Mouse (Mus musculus): ENCODE results near the gene Rbpms2. TPM values are rescaled to one million over a fixed set of nuclear protein-coding genes. Genes with fewer than 3 reads are reported as not detected.
"Not testable (repeated sequence)": the region's sequence is repeated elsewhere in the genome, so short reads cannot be mapped to it uniquely, and the experiment has no call there.

Gene Rbpms2
- total RNA-seq, 2 experiments from 2014 or later = 0.17 TPM; not detected in 1

DNA sequence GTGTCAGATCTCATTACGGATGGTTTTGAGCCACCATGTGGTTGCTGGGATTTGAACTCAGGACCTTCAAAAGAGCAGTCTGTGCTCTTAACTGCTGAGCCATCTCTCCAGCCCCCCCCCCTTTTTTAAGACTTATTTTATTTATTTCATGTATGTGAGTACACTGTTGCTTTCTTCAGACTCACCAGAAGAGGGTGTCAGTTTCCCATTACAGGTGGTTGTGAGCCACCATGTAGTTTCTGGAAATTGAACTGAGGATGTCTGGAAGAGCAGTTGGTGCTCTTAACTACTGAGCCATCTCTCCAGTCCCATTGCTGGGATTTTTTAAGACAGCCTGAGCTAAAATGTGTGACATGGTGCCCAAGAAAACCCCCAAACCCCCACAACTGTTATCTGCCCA lies 22.5 kb downstream of the Rbpms2 start:
- ATAC-seq (replicated peaks; ENCODE audit: low FRiP score, poor library complexity, severe bottlenecking) = not testable (repeated sequence)

DNA sequence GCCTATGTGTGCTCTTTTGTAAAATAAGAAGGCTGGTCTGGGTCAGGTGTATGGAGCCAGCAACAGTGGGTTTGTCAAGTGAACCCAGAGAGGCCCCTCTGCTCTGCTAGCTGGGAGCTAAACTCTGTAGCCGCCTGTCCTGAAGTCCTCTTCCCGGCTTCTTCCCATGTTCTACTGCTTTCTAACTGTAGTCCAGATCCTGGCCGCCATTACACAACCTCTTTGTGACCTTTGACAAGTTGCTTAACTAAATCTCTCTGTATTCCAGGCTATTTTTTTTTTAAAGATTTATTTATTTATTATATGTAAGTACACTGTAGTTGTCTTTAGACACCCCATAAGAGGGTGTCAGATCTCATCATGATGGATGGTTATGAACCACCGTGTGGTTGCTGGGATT lies 24.3 kb downstream of the Rbpms2 start:
- no peak for ATAC-seq (replicated peaks; ENCODE audit: low FRiP score, poor library complexity, severe bottlenecking)

DNA sequence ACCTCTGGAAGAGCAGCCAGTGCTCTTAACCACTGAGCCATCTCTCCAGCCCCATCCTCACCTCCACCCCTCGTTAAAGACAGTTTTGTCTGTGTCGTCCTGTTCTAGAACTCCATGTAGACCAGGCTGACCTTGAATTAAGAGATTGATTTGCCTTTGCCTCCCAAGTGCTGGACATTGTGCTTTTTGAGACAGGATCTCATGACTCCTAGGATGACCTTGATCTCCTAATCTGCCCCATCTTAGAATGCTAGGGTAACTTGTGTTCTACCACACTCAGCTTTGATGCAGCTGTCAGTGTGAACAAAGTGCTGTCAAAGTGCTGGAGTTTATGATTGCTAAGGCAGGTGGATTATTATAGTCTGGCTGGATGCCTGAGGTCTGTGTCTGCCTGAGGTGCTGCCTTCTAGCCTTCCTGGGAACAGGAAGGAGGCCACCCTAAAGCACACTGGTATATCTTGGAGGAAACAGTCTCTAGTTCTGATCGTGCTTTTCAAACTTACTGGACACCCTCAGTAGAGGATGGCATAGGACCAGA lies 25.3 kb downstream of the Rbpms2 start:
- ATAC-seq (replicated peaks; ENCODE audit: low FRiP score, poor library complexity, severe bottlenecking) = no peak

DNA sequence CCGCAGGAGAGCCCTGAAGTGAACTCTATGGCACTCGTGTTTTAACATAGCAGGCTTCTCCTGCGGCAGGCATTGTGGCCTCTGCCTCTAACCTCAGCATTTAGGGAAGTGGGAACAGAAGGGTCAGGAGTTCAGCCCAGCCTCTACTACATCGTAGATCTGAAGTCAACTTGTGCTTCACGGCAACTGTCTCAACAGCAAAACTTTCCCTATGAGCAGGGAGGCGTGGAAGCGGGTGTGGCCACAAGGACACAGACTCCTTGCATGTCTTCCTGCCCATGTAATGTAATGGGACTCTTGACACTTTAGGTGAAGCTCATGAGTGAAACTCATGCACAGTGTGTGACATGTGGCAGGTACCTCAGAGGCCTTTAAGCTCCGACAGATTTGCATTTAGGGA lies 26.1 kb downstream of the Rbpms2 start:
- no peak for ATAC-seq (replicated peaks; ENCODE audit: low FRiP score, poor library complexity, severe bottlenecking)

DNA sequence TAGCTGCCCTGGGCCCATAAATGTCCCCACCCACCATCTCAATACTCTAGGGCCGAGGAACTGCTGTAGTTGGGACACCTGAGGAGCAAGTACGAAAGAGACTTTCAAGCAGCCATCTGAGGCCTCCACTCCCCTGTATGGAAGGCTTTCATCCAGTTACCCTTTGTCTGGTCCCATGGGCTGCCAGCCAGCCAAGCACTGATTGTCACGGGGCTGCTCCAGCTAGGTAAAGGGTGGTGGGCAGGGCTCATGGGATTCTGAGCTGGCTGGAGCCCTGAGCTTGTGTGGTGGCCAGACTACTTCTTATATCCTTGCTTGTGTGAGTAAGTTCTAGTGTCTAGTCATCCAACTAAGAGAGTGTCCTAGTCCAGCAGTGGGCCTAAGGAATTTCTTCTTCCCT lies 27.8 kb downstream of the Rbpms2 start:
- ATAC-seq (replicated peaks; ENCODE audit: low FRiP score, poor library complexity, severe bottlenecking) = no peak

DNA sequence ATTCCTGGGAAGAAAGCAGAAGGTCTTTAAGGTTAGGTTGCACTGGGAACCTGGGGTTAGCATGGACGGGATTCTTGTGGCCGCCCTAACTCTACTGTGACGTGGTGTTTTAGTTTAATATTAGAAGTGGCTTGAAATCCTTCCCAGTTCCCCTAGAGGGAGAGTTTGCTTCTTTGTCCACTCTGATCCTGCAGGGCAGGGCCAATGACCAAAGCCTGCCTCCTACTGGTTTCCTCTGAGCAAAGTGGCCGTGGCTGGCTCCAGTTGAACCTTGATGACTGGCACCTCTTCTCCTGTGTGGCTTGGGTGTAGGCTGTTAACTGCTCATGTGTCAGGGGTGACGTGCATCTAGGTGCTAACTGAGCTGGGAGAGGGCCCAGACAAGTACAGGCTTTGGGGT lies 31.6 kb downstream of the Rbpms2 start:
- ATAC-seq (replicated peaks; ENCODE audit: low FRiP score, poor library complexity, severe bottlenecking) = no peak

DNA sequence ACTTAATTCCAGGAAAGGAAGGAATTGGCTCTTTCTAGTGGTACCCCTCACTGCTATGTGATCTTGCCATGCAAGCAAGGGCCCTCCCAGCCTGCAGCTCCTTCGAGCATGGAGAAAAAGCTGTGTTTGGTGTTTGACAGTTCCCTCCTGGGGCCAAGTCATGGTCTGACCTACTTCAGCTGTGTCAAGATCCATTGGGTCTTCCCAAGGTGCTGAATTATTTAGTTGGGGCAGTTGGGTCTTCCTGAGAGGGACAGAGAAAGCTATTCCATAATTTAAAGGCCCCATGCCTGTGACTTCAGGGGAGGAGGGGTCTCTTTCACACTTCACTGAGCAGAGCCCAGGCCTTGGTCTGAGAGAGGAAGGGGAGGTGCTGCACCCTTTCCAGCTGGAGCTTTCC lies 32.0 kb downstream of the Rbpms2 start:
- ATAC-seq (replicated peaks; ENCODE audit: low FRiP score, poor library complexity, severe bottlenecking) = no peak

DNA sequence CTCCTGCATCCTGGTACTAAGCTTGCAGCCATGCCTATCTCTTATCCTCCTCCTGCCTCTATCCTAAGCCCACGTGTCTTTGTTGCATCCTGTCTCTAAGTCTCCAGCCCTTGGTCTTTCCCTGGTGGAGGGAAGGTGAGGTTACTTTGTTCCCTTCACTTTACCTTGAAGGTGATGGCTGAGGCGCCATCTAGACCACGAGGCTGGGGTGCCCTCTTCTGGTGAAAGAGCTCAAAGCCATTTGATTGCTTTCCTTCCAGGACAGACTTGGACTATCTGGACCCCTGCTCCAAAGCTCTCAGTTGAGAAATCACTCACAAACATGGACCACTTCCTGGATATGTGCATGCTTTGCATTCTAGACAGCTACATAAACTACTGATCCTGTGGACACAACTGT lies 34.7 kb downstream of the Rbpms2 start:
- no peak for ATAC-seq (replicated peaks; ENCODE audit: low FRiP score, poor library complexity, severe bottlenecking)

DNA sequence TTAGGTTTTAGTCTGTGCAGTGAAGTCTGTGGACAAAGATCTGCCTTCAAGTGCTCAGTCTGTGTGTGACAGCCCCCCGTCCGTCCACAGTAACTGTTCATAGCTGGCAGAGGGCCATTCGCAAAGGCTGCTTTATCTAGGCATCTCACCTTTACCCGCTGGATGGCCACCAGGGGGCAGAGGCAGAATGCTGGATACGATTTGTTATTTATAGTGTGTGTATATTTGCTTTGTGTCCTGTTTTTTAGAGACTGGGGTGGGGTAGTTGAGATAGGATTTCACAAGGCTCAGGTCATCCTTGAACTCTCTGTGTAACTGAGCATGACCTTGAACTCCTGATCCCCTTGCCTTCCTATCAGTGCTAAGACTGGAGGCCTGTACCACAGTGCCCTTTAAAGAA lies 36.6 kb downstream of the Rbpms2 start:
- ATAC-seq (replicated peaks; ENCODE audit: low FRiP score, poor library complexity, severe bottlenecking) = peak; percentile 52; the same call in 1 of the 2 replicates

DNA sequence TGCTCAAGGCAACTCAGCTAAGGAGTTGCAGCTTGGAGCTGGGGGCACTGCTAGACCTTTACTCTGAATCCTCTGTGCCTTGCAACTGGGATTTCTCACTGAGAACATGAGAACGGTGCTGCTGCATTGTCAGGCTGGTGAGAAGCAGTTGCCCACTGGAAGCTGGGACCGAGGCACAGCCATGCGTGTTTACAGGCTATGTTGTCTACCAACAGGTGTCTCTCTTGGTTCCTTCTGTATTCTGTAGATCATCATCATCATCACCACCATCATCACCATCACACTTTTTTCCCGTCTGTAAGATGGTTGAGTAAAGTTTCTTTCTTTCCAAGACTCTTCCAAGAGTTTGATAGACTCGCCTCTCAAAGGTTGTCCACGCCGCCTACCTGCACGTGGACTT lies 38.3 kb downstream of the Rbpms2 start, which contains the start of gene Oaz2:
Oaz2 (plus strand) TSS at position 301 of the 400 bp plus-strand sequence.
- ATAC-seq (replicated peaks; ENCODE audit: low FRiP score, poor library complexity, severe bottlenecking) = no peak

DNA sequence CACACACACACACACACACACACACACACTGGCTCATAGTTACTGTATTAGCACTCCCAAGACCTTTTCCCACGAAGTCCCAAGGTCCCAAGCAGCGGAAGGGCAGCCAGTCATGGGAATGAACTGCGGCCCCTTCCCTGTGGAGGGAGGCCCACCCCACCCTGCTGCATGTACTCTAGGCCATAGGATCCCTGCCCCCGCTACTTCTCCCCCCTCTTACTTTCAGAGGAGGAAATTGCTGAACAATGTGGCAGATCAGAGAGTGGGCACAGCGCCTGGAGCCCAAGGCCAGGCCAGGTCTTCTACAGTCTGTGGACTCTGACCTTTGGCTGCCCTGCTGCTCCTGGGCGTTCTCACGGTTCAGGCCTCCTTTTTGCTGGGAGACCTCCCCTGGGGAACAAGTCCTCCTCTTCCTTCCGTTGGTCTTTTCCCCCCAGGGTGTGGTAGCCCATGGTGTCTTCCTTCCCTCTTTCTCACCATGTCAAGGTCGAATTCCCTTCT lies 42.0 kb downstream of the Rbpms2 start:
- no peak for ATAC-seq (replicated peaks; ENCODE audit: low FRiP score, poor library complexity, severe bottlenecking)

DNA sequence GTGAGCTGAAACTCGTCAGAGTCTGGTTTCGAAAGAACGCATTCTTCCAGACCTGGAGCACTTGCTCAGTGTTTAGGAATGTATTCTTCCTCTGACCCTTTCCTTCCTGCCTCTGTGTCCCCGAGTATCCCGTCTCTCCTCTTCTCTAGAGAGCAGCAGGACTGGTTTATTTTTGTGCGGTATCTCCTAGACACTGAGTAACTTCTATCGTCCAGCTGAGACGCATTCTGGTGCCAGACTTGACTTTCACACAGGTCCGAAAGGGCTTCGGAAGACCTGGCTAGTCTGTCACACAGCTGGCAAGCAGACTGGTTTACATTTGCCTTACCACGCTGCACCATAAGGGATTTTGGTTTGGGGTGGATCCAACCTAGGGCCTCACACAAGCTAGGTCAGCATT lies 43.5 kb downstream of the Rbpms2 start:
- no peak for ATAC-seq (replicated peaks; ENCODE audit: low FRiP score, poor library complexity, severe bottlenecking)

DNA sequence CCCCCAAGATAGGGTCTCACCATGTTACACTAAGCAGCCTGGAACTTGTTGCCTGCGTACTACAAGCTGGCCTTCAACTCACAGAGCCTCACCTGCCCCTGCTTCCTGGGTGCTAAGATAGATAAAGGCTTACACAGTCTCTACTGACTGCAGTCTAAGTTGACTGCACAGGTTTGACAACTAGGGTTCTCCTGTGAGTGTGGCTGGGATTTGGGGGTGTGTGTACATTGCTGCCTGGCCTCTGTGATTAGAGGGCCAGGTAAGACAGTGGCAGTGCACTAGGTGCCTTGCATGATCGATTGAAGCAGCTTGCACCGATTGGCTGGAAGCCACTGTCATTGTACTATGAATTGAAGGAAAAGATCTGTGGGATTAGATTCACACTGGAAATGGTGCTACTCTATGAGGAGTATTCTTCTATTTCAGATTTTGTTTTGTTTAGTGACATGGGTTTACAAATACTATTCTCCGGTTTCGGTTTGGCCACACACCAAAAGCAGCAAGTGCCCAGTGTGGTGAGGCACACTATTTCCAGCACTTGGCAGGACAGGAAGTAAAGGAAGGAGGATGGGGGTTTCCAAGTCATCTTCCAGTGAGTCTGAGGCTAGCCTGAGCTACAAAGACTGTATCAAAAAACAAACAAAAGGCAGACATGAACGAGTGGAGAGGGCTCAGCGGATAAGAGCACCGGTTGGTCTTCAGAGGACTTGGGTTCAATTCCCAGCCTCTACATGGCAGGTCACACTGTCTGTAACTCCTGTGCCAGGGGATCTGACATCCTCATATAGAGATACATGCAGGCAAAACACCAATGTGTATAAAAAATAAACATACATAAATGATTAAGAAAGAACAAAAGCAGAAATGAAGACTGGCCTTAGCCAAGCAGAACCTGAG lies 46.3 kb downstream of the Rbpms2 start:
- ATAC-seq (replicated peaks; ENCODE audit: low FRiP score, poor library complexity, severe bottlenecking) = peak; percentile 59

DNA sequence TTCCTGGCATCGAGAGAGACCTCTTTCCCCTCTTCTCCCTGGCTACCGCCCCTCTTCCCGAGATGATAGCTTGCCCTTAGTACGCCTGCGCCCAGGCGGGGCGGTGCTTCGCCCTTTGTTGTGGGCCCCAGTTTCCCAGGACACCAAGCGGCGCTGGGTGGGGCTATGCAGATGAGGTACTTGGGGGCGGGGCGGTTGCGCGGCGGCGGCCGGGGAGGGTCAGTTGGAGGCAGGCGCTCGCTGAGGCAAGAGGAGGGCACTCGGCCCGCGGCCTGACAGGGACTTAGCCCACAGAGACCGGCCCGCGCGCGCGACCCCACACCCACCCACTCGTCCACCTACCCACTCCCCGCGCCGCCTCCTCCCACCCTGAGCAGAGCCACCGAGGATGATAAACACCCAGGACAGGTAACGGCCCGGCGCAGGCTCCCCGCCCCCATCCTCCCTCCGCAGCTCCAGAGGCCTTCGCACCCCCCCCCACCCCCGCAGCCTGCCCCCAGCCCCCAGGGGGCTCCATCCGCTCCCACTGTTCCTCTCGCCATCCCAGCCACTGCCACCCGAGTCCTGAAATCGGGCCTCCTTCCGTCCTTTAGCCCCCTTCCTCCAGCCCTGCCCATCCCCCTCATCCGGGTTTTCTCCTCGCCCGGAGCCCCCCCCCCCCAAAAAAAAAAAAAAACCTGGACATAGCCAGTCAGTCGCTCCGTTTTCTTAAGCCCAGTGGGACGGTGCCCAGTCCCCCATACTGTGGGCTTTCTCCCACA lies 47.1 kb downstream of the Rbpms2 start:
- peak; percentile 98 for ATAC-seq (replicated peaks; ENCODE audit: low FRiP score, poor library complexity, severe bottlenecking)

DNA sequence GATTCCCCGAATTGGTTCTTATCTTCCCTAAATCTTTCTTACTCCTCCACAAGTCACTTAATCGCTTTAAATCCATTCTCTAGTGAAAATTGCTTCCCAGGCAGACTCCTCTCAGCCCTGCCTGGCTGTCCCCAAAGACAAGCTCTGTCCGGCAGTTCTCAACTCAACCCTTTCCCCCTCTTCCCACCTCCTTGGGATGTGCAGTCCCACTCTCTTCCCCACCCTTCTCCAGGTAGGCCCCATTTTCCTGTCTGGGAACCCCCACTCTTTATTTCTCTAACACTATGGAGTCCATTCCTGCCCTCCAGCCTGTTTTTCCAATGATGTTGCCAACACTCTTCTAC lies 47.6 kb downstream of the Rbpms2 start:
- no peak for ATAC-seq (replicated peaks; ENCODE audit: low FRiP score, poor library complexity, severe bottlenecking)

DNA sequence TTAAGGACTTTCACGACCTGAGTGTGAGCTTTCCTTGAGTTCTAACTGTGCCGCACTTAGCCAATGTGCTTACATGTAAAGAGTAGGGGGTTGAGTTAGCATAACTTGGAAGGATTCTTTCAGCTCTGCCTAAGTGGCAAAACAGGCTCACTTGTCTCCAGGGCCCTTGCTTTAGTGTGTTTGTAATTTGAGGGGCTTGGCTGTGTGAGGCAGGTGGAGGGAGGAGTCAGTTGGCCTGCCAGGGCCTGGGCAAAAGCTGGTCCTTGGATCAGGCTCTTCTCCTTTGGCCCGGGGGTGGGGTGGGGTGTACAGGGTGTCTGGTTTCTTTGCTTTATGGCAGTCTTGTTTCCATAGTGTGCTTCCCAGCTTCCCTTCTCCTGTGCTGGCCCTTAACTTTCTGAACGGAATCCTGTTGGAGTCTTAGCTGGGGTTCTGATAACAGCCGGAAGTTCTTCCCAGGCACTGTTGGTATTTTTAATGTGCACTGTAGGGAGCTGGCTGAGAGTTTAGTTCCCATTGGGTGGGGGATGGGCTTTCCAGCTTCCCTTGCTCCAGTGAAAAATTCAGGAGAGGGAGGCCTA lies 49.8 kb downstream of the Rbpms2 start:
- ATAC-seq (replicated peaks; ENCODE audit: low FRiP score, poor library complexity, severe bottlenecking) = no peak

DNA sequence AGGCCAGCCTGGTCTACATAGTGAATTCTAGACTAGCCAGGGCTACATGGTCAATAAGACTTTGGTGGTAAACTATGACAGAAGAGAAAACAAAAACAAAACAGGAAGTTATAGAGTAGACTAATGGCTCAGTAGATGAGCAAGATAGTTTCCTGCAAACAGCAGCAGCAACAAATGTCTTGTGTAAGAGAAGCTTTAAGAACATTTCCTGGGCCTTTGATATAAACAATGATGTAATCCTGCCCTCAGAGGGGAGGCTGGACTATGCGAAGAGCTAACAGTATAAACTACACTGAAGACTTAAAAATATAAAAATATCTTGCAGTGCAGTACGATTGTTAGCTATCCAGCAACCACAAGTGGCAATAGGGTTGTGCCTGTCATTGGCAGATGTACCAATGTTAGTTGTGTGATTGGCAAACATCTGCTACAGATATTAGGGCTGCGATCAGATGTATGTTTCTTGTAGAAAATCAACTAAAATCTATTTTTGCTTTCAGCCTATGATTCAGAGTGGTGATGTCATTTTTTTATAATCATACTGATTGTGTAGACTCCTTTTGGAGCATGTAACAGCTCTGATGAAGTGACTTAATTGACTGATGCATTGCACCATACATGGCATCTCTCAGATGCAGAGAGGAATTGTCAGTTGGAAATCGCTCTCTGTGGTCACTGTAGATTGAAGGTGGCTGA lies 51.6 kb downstream of the Rbpms2 start:
- ATAC-seq (replicated peaks; ENCODE audit: low FRiP score, poor library complexity, severe bottlenecking) = no peak

DNA sequence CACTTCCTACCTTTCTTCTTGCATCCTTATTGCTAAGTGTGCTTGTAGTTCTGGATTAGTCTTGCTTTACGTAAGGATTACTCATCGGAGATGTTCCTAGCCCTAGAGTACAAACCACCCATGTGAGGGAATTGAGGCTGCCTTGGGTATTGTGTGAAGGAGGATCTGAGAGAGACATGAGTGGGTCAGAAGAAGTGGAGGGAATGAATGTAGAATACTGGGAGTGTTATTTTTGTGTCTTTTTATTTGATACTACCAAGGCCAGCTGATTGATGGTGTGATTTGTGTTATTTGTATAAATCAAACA lies 52.1 kb downstream of the Rbpms2 start:
- ATAC-seq (replicated peaks; ENCODE audit: low FRiP score, poor library complexity, severe bottlenecking) = no peak

DNA sequence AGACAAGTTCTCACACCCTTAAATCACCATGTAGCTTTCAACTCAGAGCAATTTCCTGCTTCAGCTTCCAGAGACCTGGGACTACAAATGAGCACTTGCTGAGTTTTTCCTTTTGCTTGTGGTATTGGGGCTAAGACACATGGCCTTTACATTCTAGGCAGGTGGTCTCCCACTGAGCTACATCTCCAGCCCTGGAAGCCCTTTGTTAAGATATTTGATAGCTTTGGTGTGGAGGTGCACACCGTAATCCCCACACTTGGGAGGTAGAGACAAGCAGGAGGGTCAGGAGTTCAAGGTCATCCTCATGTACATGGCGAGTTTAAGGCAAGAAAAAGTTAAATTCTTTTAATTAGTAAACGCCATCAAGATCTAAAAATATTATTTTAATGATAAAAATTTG lies 52.7 kb downstream of the Rbpms2 start:
- no peak for ATAC-seq (replicated peaks; ENCODE audit: low FRiP score, poor library complexity, severe bottlenecking)

DNA sequence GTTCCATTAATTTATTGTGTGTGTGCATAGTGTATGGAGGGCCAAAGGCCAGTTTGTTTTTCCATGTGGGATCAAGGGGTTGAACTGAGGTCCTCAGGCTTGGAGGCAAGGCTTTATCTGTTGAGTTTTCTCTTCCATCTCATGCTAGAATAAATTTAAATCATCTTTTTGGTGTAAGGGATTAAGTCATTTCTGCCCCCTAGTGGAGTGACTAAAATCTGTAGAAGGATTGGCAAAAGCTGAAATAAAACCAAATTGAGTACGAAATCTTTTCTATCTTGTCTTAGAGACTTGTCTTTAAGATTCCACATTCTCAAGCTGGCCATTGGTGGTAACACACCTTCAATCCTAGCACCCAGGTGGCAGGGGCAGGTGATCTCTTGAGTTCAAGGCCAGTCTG lies 53.5 kb downstream of the Rbpms2 start:
- no peak for ATAC-seq (replicated peaks; ENCODE audit: low FRiP score, poor library complexity, severe bottlenecking)

Measured in erythroblast, adult 5-6 weeks (primary cell).